Mouse (Mus musculus) embryonic facial prominence, embryonic 15.5 days (tissue): ENCODE measurements around the gene Gskip. TPM values are rescaled to one million over a fixed set of nuclear protein-coding genes. Genes with fewer than 3 reads are reported as not detected.

ENCODE experiments used
- polyA plus RNA-seq: library from polyadenylated mRNA; unstranded; fragments of >200 nt; fragmentation: Nextera tagmentation; extraction: Ambion mirVana; gene quantifications from 2 replicates; pipeline ENCODE4 v1.2.1, GENCODE M21; 2015

Gskip gene
- polyA plus RNA-seq, 1 experiment from 2014 or later = 33.1 TPM

Other genes with a start within 250 kb of the Gskip start
- 1.6 and 1.7 TPM in 2 replicates for gene D430019H16Rik, start 231.0 kb upstream of the Gskip start, polyA plus RNA-seq
- gene Bdkrb2, start 121.6 kb upstream of the Gskip start, polyA plus RNA-seq = 2.6 and 2.8 TPM in 2 replicates
- gene Bdkrb1, start 81.7 kb upstream of the Gskip start, polyA plus RNA-seq = 0.52 and 0.53 TPM in 2 replicates
- gene Atg2b, start 382 bp downstream of the Gskip start, polyA plus RNA-seq = 12.8 and 14.6 TPM in 2 replicates
- gene Ak7, start 21.1 kb downstream of the Gskip start, polyA plus RNA-seq = 2.9 and 4.7 TPM in 2 replicates
- gene Papola, start 99.9 kb downstream of the Gskip start, polyA plus RNA-seq = 180 and 186 TPM in 2 replicates